Mouse (Mus musculus) gastrocnemius, postnatal 4 days (tissue): ENCODE data around the gene Ttll7. TPM values are rescaled to one million over a fixed set of nuclear protein-coding genes. Genes with fewer than 3 reads are reported as not detected.
A peak's percentile ranks its signal among the peaks of the same experiment; 100 is the strongest.

Source experiments
- DNase-seq, 2 experiments: peaks; one replicate each; pipeline ENCODE4 v3.0.0; 2021 to 2022; ENCODE audit warnings: low spot score in 2 of 2, mixed read lengths in 2 of 2
- long read RNA-seq, 2 experiments: library from polyadenylated mRNA; stranded (forward); transcript quantifications; one replicate each; pipeline ENCODE4 v2.0.0; 2021
- total RNA-seq, 2 experiments: library from RNA; stranded (reverse); gene quantifications; 2 replicates each; pipeline ENCODE4 v1.2.3; 2021

Ttll7 gene
- 1 to 10 TPM; 7.7 to 9.2 TPM for total RNA-seq
- long read RNA-seq, experiment 1, partial matches to known transcripts = 0 of 2 reads
- long read RNA-seq, experiment 1, other reads (novel, unspliced or antisense) = 2 of 2 reads
- long read RNA-seq, experiment 2, partial matches to known transcripts = 0 of 1 reads
- long read RNA-seq, experiment 2, other reads (novel, unspliced or antisense) = 1 of 1 reads

DNA sequence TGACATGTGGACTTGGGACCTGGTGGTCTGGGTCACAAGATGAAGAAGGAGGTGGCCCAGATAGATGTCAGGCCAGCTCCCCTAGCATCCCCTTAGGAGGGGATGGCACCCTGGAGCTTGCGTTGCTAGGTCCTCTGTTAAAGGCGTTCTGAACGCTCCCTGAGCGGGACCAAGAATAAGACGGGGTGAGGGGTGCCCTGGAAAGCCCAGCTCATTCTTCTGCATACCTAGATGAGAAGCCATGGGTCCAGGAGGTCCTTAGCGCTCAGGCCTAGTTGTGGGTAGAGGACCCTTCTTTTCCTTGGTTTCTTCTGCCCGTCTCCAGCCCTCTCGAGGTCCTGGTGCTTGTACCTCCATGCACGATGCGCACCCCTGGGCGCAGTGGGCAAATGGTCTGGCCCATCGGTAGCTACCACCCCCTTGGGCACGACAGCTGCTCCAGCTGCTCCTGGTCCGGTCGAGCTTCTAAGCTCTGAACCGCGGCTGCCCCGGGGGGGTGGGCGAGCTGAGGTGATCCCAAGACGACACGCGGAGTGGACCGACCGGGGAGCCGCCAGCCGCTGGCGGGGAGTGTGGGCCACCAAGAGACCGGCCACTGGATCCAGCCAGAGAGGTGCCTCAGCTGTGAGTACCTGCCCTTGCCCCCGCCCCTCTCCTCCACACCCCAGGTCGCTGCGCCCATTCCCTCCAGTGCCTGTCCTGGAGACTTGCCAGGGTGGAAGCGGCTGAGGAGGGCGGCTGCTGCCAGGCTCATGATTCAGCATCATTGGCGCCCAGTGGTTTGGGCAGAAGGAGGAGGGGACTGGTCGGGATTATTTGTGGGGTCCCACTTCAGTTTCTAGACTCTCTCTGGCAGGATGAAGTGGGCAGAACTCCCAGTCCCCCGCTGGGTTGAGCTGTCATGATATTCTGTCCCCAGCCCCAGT lies at the start of gene Ttll7:
Ttll7 (plus strand) TSS at position 402 of the 926 bp plus-strand sequence.
- peak; percentile 39 to 80 for DNase-seq

DNA sequence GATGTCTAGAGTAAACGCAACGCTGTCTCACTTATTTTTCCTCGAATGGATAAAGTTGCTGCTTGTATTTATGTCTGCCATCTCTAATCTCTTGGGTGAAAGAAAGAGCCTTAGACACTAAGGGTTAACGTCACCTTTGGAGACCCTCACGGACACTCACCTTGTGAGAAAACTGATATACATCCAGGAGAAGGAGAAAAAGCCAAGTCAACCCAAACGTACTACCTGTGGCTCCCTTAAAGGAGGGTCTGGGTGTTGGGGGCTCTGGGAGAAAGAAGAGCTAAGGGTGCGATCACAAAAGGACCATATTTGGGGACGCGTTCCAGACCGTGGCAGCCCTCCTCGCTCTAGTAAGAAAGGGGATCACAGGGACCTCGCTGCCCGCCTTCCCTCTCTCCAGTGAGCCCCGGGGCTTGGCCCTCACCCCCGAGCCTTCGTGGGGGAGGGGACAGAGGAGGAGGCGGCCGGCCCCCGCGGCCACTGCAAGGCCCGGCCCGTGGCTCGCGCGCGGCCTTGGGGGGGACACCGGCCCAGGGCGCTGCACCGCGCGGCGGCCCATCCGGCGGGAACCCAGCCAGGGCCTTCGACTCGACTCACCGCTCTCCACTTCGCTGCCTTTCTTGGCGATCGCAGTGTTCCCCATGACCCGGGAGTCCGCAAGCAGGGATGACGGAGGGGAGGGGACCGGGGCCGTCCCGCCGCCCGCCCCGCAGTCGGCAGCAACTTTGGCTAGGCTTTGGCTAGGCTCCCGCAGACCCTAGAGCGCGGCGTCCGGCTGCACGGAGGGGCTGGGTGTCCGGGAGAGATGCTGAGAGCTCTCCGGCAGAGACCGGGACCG lies 39.9 kb upstream of the Ttll7 start:
- DNase-seq = peak; percentile 41 to 60

DNA sequence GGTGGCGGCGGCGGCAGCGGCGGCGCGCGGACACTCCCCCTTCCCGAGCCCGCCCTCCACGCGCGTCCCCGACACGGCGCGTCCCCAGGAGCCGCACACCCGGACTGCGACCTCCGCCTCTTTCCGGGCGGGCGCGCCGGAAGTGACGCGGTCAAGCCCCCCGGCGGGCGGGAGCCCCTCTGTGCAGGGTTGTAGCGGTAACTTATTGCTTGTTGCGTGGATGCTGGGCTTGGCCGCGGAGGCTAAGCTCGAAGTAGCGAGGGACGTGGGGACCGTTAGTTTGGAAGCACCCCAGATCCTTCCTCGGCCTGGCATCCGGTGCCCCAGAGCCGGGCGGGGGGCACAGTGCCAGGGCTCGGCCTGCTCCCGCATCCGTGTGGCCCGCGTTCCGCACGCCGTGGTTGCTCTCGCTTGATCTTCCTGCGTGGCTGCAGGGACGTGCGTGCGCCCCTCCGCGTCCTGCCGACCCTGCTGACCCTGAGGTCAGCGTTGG lies 39.2 kb upstream of the Ttll7 start, which contains the start of gene Prkacb:
Prkacb (minus strand) TSS at position 90 of the 493 bp plus-strand sequence.
- DNase-seq = peak; percentile 88 to 92

- no peak for DNase-seq
These were observed 38.5 kb upstream of the Ttll7 start for GRCm38 (mm10) chr3:146813624-146814023.

DNA sequence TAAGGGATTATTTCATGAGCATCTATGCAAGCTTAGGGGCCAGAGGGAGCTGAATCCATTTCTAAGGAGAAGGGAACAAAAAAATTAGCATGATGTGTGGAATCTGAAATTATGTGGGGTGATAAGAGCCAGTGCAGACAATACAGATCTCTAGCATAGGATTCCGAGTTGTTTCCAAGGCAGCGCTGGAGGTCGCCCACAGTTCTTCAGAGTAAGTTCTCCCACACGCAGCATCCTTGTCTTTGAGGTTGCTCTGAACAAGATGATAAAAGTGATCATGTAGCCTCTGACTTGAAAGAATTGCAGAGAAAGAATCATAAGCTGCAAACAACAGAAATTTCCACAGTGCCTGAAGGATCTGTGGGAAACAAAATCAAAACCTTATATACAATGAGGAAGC lies 31.4 kb upstream of the Ttll7 start:
- DNase-seq = no peak

DNA sequence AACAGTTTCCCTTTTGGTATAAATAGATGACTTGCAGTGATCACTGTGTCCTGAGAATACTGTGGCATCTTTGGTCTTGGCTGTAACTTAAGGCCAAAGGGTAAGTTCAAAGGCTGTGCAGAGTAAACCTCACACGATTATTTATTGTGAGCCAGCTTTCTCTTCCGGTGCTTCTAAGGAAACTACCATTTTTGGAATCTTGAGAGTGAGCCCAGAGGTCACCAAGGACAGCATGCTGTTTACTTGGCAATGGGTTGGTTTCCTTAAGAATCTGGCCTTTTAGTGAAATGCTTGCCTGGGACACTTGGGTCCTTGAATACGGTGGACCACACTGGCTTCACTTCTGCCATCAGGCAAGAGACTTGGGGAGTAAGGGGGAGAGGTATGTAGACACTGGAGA lies 9.4 kb upstream of the Ttll7 start:
- DNase-seq = no peak

DNA sequence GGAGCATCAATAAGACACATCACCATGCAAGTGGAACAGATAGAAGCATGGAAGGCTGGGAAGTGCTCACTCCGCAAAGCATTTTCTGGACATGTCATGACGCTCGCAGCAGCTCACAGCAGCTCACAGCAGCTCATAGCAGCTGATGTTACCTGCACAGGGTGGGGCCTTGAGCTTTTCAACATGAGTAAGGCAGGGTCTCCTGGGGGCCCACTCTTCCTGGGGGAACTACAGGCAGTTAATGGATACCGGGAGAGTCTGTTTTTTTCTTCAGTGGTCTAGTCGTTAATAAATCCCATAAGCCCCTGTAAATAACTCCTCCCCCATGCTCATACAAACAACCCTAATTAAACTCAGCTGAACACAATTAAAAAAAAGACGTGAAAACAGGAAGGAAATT lies 8.7 kb upstream of the Ttll7 start:
- no peak for DNase-seq

DNA sequence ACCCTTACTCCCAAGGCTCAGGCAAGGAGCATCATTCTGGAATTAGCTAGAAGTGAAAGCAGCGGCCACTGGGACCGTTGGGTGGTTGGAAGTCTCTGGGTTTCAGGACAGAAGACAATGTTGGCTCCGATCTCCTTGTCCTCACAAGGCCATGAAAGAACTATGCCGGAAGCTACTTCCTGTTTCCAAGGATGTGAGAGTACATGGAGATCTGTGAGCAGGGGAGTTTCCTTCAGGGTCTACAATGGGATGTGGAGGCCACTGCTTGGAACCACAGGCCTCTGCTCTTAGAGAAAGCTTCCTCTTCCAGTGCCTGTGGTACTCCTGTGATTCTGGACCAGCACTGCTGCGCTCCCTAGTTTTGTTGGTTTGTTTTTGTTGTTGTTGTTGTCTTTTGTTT lies 5.9 kb upstream of the Ttll7 start:
- no peak for DNase-seq

- no peak for DNase-seq
These were observed 4.1 kb upstream of the Ttll7 start for GRCm38 (mm10) chr3:146848112-146848511.

- DNase-seq = no peak
These were observed 2.8 kb upstream of the Ttll7 start for GRCm38 (mm10) chr3:146849360-146849759.

DNA sequence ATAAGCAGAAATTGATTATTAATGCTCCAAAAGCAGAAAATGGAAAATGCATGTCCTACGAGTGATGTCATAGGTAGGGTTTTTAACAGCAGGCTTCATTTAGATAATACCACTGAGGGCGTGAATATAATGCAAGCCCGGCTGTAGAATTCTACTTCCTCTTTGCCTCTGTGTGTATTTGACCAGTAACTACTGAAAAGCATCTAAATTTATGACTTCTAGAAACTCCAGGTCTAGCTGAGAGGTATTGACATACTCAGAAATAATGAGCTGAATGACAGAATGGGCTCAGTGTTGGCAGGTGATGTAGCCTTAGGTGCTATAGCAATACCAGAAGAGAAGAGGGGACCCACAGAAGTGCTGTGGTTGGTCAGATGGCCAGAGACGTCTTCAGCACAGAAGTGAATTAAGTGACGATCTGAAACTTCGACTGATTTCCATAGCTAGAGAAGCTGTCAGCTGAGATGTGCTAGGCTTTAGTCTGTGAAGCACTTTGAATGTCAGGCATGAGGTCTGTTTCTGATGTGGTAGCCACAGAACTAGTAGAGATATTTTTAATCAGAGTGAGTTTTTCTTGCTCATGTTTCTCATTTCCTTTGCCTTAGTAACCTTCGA lies 2.4 kb downstream of the Ttll7 start:
- DNase-seq = no peak

DNA sequence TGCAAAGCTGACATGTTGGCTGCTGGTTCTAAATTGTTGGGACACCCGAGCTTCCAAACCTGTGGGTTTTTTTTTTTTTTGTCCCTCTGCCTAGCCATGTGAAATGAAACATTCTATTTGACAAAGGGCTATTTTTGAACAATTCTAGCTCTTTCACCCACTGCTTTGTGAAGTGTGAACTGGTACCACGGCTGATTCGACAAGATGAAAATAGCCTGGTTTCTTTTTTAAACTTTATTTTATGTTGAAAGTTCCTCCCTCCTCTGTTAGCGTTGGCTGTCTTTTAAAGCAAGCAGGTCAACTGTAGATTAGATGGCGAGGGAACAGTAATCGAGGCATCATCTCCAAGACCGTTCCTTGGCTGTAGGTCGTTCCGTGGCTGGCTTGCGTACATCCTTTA lies 5.2 kb downstream of the Ttll7 start:
- DNase-seq = no peak

GRCm38 (mm10) chr3:146860308-146860707 lies 8.1 kb downstream of the Ttll7 start:
- DNase-seq = no peak

- DNase-seq = no peak
These were observed 14.4 kb downstream of the Ttll7 start for GRCm38 (mm10) chr3:146866563-146866962.

GRCm38 (mm10) chr3:146871954-146872353 lies 19.8 kb downstream of the Ttll7 start:
- DNase-seq = no peak

DNA sequence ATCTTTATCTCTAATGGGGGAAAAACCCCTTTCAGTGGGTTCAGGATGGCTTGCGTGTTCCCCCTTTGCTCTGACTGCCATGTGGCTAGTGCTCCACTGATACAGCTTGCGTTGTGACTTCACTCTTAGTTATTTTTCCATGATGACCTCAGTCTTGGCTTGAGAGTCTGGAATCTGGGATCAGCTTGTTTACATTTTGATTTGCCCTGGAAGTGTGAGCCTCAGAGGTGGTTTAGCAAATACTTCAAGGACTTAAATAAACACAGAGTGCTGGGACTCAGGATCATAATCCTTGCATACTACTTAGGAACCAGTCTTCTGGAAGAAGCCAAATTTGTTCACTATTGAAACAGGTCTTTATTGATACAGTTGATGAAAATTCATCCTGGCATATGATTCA lies 23.8 kb downstream of the Ttll7 start:
- DNase-seq = no peak

GRCm38 (mm10) chr3:146893931-146894330 lies 41.8 kb downstream of the Ttll7 start:
- DNase-seq = no peak

DNA sequence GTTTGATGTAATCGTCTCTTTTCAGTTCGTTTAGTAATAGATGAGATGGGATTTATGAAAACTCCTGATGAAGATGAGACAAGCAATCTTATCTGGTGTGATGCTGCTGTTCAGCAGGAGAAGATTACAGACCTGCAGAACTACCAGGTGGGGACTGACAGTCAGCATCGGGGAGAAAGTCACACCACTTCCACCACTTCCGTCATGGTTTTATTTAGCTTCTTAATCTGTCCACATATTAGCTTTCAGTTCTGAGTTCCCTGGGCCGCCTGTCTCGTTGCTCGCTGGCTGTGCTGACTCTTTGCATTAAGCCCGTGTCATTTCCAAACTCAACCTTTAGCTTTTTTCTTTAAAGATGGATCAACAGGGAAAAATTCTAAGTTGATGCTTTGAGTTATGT lies 44.4 kb downstream of the Ttll7 start:
- DNase-seq = no peak

DNA sequence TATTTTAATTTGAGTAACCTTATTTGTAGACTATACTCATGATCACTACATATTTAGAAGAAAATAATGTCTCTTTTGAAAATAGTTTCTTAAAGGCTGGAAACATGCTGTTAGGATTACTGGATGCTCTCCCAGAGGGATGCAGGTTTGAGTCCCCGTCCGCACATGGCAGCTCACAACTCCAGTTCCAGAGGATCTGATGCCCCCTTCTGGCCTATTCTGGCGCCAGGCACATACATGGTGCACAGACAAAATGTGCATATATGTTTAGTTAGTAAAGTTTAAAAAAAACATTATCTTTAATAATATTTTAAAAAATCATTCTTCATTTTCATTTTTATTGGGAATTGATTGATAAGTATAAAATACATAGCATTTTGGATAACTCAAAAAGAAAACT lies 47.9 kb downstream of the Ttll7 start:
- DNase-seq = no peak

DNA sequence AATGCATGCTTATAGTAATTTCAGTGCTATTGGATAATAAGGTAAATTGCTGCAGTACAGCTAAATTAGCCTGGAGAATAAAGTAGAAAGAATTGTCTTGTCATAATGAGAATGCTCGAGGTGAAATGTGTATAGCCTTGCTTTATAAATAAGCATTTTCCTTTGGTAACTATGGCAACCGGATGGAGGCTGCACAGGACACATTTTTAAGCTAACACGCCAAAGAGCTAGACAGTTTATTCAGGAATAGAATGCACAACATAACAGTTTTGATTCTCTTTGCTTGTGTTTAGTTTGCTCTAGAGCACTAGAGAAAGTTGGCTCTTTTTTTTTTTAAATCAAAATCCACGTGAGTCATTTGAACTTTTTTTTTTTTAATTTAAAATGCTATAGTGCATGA lies 49.6 kb downstream of the Ttll7 start:
- no peak for DNase-seq

DNA sequence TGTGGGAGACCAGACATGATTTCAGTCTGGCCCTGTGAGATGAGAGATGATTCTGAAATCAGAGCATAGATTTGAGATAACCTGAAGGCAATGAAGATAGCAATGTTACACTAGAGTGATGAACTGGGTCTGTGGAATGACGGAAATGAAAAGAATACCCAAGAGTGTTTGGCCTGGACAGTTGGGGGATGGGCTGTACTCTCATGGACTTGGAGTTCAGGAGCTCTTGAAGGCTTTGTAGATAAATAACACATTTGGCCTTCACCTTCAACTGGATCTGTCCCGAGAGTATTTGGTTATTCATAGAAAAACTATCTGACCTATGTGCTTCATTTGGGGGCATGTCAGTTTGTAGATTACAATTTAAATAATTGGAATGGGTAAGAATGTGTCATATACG lies 53.4 kb downstream of the Ttll7 start:
- DNase-seq = no peak
